Mouse (Mus musculus) CH12.LX (cell line): ENCODE measurements around the gene Cdk5.

Source experiments
- CTCF ChIP-seq, 2 experiments: IDR thresholded peaks in 1 of 2; conservative IDR thresholded peaks in 1 of 2; 2 replicates each; pipeline ENCODE4 v1.5.1; 2011 to 2012; ENCODE audit warnings: low read depth in 2 of 2, low read length in 2 of 2, improper control_type of control experiment in 1 of 2, inconsistent platforms in 1 of 2, mild to moderate bottlenecking in 1 of 2, moderate library complexity in 1 of 2
- EP300 ChIP-seq: IDR thresholded peaks from 2 replicates; pipeline ENCODE4 v1.6.1; 2011; ENCODE audit warnings: low read length, improper control_type of control experiment
- POLR2A ChIP-seq: IDR thresholded peaks from 2 replicates; pipeline ENCODE4 v1.6.1; 2011; ENCODE audit warnings: low read depth, mild to moderate bottlenecking, improper control_type of control experiment, low read length
- ZC3H11A ChIP-seq: IDR thresholded peaks from 2 replicates; pipeline ENCODE4 v1.6.1; 2012; ENCODE audit warnings: low read depth, mild to moderate bottlenecking, inconsistent platforms, low read length, improper control_type of control experiment

GRCm38 (mm10) chr5:24400362-24400761 lies 23.0 kb downstream of the Cdk5 start:
- TF ChIP-seq CTCF (conservative IDR thresholded peaks at IDR 0.05 in 1 of 2, IDR thresholded peaks at IDR 0.05 in 1 of 2; ENCODE audit: low read depth in 2 of 2, low read length in 2 of 2) (no peak), EP300 (no peak), POLR2A (no peak), ZC3H11A (no peak)
